Mouse (Mus musculus) liver, embryonic 13.5 days (tissue): Measurements from ENCODE around the gene Mef2c. TPM values are rescaled to one million over a fixed set of nuclear protein-coding genes. Genes with fewer than 3 reads are reported as not detected.

Source experiments
- ATAC-seq: fragments of 200-750 bp; cut with Nextera tagmentation; 2 replicates; pipeline ENCODE4 v1.8.0; 2017; ENCODE audit warnings: low read depth, mild to moderate bottlenecking, moderate number of reproducible peaks, moderate library complexity
- DNase-seq: peaks from one replicate; pipeline ENCODE4 v3.0.0; 2022
- H3K27ac ChIP-seq: fragments of 300-500 bp; sonication (generic); 2 replicates; pipeline ENCODE4 v1.5.1; 2015; ENCODE audit warnings: moderate library complexity, mild to moderate bottlenecking, inconsistent platforms
- H3K27me3 ChIP-seq: fragments of 300-500 bp; sonication (generic); 2 replicates; pipeline ENCODE4 v1.6.1; 2015; ENCODE audit warnings: mild to moderate bottlenecking, inconsistent platforms
- H3K36me3 ChIP-seq: fragments of 300-500 bp; sonication (generic); 2 replicates; pipeline ENCODE4 v1.6.1; 2015; ENCODE audit warnings: mild to moderate bottlenecking, inconsistent platforms
- H3K4me1 ChIP-seq: fragments of 300-500 bp; sonication (generic); replicated peaks from 2 replicates; pipeline ENCODE4 v1.6.1; 2015; ENCODE audit warnings: inconsistent platforms
- H3K4me2 ChIP-seq: fragments of 300-500 bp; sonication (generic); 2 replicates; pipeline ENCODE4 v1.6.1; 2015; ENCODE audit warnings: inconsistent platforms, mild to moderate bottlenecking, moderate library complexity
- H3K4me3 ChIP-seq: fragments of 300-500 bp; sonication (generic); replicated peaks from 2 replicates; pipeline ENCODE4 v1.5.1; 2015; ENCODE audit warnings: mild to moderate bottlenecking, inconsistent platforms
- H3K9ac ChIP-seq: fragments of 300-500 bp; sonication (generic); 2 replicates; pipeline ENCODE4 v1.6.1; 2015; ENCODE audit warnings: mild to moderate bottlenecking, inconsistent platforms
- H3K9me3 ChIP-seq: fragments of 300-500 bp; sonication (generic); replicated peaks from 2 replicates; pipeline ENCODE4 v1.6.1; 2016; ENCODE audit warnings: inconsistent platforms
- WGBS: fragments of 180-500 bp; shearing (Covaris S2); methylation state at CpG from one replicate; pipeline ENCODE4 v1.1.7; 2015; ENCODE audit not compliant: insufficient replicate concordance; 5-methylcytosine and 5-hydroxymethylcytosine counted together
- polyA plus RNA-seq: library from polyadenylated mRNA; unstranded; fragments of >200 nt; fragmentation: Nextera tagmentation; extraction: Ambion mirVana; gene quantifications from 2 replicates; pipeline ENCODE4 v1.2.1, GENCODE M21; 2015

Mef2c gene
- polyA plus RNA-seq, 1 experiment from 2014 or later, result 15.4 TPM

DNA sequence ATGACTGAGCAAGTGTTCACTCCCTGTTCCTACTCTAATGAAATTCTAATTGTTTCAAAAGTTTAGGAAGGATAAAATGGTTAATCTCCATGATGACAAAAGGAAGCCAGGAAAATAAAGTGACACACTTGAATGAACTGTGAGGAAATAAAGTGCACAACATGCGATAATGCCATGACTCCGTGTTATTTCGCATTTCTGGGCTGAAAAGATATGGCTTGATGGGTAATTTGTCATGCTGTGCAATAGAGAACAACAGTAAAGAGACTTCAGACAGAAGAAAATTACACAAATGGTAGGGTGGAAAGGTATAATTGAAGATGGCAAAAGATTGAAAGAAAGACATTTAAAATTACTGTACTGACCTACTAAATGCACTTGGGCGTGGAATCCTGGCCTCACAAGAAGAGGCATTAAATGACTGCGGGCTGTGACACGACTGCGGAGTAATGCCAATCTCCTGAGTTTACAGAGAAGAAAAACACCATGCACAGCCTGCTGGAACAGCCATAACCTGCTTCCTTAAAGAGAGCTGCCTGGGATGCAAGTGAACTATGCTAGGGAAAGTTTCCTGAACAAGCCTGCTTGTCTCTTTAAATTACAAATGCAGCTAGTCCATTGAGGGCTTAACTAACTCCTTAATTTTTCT, 19.0 kb upstream of the Mef2c start:
- 78% methylated on average over 7 of the region's 7 CpGs for WGBS
- DNase-seq, result no peak
- Histone ChIP-seq H3K27ac (no peak overlapping the region), H3K9me3 (no peaks in the 10 kb centered on the region), H3K36me3 (no peaks in the 10 kb centered on the region), H3K4me3 (no peak overlapping the region), H3K9ac (no peak overlapping the region), H3K4me2 (no peak overlapping the region), H3K4me1 (no peaks in the 10 kb centered on the region), H3K27me3 (no peaks in the 10 kb centered on the region)
- ATAC-seq, result no peak

DNA sequence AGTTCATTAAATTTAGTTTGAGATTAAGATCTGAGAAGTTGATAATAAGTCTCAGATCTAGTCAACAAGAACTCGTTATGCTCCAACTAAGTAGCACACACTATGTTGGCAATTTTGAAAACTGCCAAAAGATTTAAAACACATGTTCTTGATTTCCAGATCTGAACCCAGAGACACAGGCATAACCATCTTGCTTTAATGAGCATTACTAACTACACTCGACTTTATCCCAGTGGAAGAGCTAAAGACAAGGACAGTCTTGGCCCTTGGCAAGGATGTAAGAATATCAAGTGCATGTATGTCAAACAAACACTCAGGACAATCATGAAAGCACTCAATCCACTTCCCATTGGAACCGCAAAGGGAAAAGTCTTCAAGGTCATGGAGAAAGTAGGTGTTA, 11.8 kb upstream of the Mef2c start:
- Histone ChIP-seq H3K9ac (no peak overlapping the region), H3K27me3 (no peaks in the 10 kb centered on the region), H3K27ac (no peak overlapping the region), H3K4me2 (no peak overlapping the region), H3K4me3 (no peak overlapping the region), H3K4me1 (no peaks in the 10 kb centered on the region), H3K9me3 (no peaks in the 10 kb centered on the region), H3K36me3 (no peaks in the 10 kb centered on the region)
- DNase-seq (no peak), ATAC-seq (no peak)
- WGBS, result 65% methylated on average over 3 of the region's 3 CpGs

DNA sequence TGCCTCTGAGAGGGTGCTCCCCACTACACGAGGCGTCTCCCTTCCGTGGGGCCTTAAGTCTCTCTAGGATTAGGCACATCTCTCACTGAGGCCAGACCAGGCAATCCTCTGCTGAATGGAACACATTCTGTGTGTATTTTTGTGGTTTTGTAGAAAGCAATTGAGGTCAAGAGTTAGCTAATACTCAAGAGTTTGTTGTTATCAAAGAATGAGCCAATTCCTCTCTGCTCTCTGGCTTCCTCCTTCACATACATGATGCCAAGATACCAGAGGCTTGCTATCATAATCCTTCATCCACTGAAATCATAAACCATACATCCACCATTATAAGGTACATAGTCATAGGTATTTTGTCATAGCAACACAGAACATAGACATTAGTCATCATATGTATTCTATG, 6.1 kb upstream of the Mef2c start:
- H3K27me3 ChIP-seq, result no peaks in the 10 kb centered on the region
- no peak for DNase-seq
- no peak overlapping the region for H3K4me3 ChIP-seq
- peaks cover 4% of the 10 kb centered on the region; the same call in 1 of the 2 replicates for H3K4me1 ChIP-seq
- no peak overlapping the region for H3K27ac ChIP-seq
- H3K4me2 ChIP-seq, result no peak overlapping the region
- no peak for ATAC-seq
- H3K9me3 ChIP-seq, result no peaks in the 10 kb centered on the region
- H3K36me3 ChIP-seq, result no peaks in the 10 kb centered on the region
- 62% methylated on average over 3 of the region's 3 CpGs for whole genome bisulfite sequencing
- H3K9ac ChIP-seq, result no peak overlapping the region

DNA sequence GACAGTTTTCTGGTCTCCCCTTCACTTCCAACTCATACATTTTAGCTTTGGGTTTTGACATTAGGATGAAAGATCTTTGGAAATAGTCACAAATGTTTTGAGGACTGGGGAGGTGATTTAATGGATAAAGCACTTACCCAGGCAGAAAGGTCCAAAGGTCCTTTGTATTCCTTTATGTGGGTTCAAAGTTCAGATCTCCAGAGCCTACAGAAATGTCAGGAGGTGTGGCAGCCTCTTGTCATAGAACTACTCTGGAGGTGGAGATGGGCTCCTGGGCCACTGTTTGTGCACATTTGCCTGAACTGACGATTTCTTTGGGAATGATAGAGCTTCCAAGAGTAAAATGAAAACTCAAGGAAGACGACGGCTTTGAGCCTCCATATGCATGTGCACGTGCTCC, 4.3 kb upstream of the Mef2c start:
- H3K27me3 ChIP-seq, result no peaks in the 10 kb centered on the region
- ATAC-seq (no peak), DNase-seq (no peak)
- peaks cover 4% of the 10 kb centered on the region; the same call in 1 of the 2 replicates for H3K4me1 ChIP-seq
- H3K36me3 ChIP-seq, result no peaks in the 10 kb centered on the region
- H3K4me3 ChIP-seq, result no peak overlapping the region
- no peak overlapping the region for H3K4me2 ChIP-seq
- no peak overlapping the region for H3K27ac ChIP-seq
- H3K9ac ChIP-seq, result no peak overlapping the region
- H3K9me3 ChIP-seq, result no peaks in the 10 kb centered on the region
- 67% methylated on average over 4 of the region's 4 CpGs for WGBS

GRCm38 (mm10) chr13:83507687-83508086, 3.9 kb downstream of the Mef2c start:
- H3K27ac ChIP-seq, result no peak overlapping the region
- no peak overlapping the region for H3K4me2 ChIP-seq
- no peaks in the 10 kb centered on the region for H3K36me3 ChIP-seq
- ATAC-seq (no peak), DNase-seq (no peak)
- H3K9me3 ChIP-seq, result no peaks in the 10 kb centered on the region
- H3K4me3 ChIP-seq, result no peak overlapping the region
- H3K4me1 ChIP-seq, result no peaks in the 10 kb centered on the region
- WGBS, result 70% methylated on average over 1 of the region's 1 CpGs
- no peaks in the 10 kb centered on the region for H3K27me3 ChIP-seq
- no peak overlapping the region for H3K9ac ChIP-seq

DNA sequence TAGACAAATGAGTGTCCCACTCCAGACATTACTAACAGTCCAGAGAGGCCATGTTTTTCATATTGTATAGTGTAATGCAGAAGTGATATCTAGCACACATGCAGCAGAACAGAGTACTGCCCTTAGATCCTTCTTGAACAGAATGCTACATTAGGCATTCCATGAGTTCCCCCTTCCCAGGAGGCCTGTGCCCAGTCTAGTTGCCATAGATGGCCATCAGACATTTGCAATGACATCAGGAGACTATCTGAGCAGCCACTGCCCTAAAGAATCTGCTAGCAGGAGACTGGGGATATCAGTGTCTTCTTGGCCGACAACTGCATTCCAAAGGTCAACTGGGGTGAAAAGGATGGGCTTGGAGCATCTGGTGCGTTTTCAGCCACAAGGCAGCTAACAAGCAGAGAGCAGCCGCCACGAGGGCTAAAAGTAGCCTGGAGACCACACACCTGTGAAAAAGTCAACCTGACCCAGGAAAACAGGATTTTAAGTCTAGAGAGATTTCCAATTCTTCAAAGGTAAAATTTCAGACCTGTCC, 11.2 kb downstream of the Mef2c start:
- Histone ChIP-seq H3K9ac (no peak overlapping the region), H3K27me3 (no peaks in the 10 kb centered on the region), H3K4me1 (peaks cover 11% of the 10 kb centered on the region), H3K9me3 (no peaks in the 10 kb centered on the region), H3K27ac (no peak overlapping the region), H3K4me3 (no peak overlapping the region), H3K4me2 (no peak overlapping the region), H3K36me3 (no peaks in the 10 kb centered on the region)
- WGBS, result 59% methylated on average over 4 of the region's 4 CpGs
- ATAC-seq, result no peak
- no peak for DNase-seq

DNA sequence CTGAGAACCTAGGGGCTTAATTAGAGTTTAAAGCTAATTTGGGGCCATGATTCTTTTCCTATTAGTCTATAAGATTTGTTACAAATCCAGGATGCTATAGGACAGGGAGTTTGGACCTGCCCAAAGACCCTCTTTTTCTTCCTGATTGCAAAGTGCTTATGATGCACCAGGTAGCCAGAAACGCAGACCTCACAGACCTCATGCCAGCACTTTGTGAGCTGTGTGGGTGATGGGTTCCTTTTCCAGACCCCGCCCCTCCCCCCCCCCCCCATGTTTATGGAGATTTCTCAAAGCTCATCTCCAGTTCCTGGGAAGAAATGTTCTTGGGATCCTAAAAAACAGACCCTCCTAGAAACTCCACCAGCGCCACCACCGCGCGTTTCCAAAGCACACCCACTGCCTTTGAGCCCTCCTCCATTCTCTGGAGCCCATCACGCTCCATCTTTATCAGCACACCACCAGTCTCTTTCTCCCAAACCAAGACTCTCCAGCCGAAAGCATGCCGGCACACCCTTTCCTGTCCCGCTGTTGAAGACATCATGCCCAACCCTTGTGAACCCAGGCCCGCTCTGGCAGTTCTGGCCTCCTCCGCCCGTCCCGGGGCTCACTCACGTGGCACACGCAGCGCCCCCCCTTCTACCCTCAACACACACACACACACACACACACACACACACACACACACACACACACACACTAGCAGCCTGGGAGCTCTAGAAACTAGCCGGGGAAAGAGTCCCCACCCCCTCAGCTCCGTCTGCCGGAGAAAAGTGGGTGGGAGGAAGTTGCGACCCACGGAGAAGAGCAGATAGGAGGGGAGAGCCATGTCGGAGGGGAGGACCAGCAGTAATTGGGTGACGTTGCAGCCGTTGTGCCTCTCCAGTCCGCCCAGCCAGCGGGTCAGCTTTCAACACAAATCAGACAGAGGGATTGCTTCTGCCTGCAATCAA, 14.1 kb downstream of the Mef2c start:
- ATAC-seq, result peak; percentile 95

GRCm38 (mm10) chr13:83520807-83521206, 17.0 kb downstream of the Mef2c start:
- Histone ChIP-seq H3K27me3 (0 out of 2 replicates have a peak, but pooled peaks cover 3% of the 10 kb centered on the region), H3K9me3 (no peaks in the 10 kb centered on the region), H3K27ac (no peak overlapping the region), H3K4me3 (no peak overlapping the region), H3K4me1 (peaks cover 19% of the 10 kb centered on the region), H3K36me3 (no peaks in the 10 kb centered on the region), H3K4me2 (no peak overlapping the region), H3K9ac (no peak overlapping the region)
- 65% methylated on average over 4 of the region's 4 CpGs for whole genome bisulfite sequencing
- no peak for DNase-seq
- ATAC-seq, result no peak

More for the DNA sequence above, 14.1 kb downstream of the Mef2c start:
- peak; percentile 54 for DNase-seq
- Histone ChIP-seq H3K27me3 (no peaks in the 10 kb centered on the region), H3K4me3 (peak overlapping the region; percentile 53), H3K36me3 (no peaks in the 10 kb centered on the region), H3K9me3 (no peaks in the 10 kb centered on the region), H3K9ac (peak overlapping the region; percentile 59), H3K27ac (peak overlapping the region; percentile 47), H3K4me1 (peaks cover 11% of the 10 kb centered on the region), H3K4me2 (peak overlapping the region; percentile 74)
- WGBS, result under 1% methylated on average over 26 of the region's 27 CpGs

DNA sequence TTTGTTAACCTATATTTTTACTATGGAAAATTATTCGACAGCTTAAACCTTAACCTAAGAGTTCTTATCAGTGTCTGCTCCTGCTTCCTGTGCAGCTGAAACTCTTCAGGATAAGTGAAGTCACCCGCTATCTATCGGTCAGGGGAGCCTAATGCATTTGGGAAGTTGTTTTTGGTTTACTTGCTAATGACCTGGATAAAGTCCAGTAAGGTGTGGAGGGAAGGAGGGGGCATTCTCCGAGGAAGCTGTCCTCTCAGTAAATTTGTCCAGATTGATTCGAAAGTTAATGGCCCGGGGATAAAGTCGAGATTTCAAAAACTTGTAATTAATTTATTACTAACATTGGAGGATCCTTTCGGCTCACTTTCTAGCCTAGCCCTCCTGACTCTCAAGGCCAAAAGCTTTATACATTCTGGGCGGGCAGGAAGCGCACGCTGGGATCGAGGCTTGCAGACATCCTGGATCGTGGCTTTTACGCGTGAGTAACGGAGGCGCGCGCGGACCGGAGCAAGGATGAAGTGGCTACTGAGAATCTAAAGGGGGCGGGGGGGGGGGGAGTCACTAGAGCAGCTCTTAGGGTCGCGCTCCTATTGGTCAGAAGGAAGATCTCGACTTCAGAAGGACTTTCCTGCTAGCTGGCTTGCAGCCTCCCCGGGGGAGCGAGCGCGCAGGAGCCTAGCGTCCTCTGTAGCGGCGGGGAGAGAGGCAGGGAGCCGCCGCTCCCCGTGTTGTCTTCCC, 19.6 kb downstream of the Mef2c start:
- no peaks in the 10 kb centered on the region for H3K9me3 ChIP-seq
- 1% methylated on average over 35 of the region's 35 CpGs for WGBS
- peak overlapping the region; percentile 69 for H3K4me3 ChIP-seq
- H3K9ac ChIP-seq, result peak overlapping the region; percentile 54
- H3K27ac ChIP-seq, result no peak overlapping the region
- ATAC-seq (peak; percentile 59; the same call in 1 of the 2 replicates), DNase-seq (no peak)
- H3K4me1 ChIP-seq, result peaks cover 12% of the 10 kb centered on the region
- H3K27me3 ChIP-seq, result 0 out of 2 replicates have a peak, but pooled peaks cover 3% of the 10 kb centered on the region
- peak overlapping the region; percentile 81 for H3K4me2 ChIP-seq
- no peaks in the 10 kb centered on the region for H3K36me3 ChIP-seq

DNA sequence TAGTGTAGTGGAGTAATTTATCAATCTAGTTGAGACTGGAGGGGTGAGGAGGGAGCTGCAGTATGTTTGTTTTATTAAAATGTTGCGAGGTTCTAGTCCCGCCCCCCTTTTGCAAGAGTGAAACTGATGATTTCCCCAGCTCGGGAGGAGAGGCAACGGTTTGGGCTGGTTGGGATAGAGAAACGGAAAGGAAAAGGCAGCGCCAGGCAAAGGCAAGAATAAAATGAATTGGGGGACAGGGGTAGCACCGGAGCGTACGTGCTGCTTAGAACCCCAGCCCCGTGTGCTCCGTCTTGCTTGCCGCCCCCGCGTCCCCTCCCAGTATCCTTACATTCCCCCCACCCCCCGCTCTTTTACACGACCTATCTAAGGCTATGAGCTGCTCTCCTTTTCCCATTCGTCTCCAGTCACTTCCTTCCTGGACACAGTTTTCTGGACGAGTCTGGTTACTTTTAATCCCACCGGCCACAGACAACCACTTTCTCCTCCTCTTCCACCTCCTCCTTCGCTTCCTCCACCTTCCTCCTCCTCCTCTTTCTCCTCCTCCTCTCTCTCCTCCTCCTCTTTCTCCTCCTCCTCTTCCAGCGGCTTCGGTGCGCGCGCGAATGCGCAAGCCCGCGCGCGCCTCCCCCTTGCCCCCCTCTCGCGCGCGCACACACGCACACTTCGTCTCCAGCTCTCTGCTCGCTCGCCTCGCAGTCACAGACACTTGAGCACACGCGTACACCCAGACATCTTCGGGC, 20.5 kb downstream of the Mef2c start:
- under 1% methylated on average over 43 of the region's 43 CpGs for WGBS

More for the DNA sequence above, 20.5 kb downstream of the Mef2c start:
- Histone ChIP-seq H3K4me3 (peak overlapping the region; percentile 69), H3K4me2 (peak overlapping the region; percentile 81), H3K27ac (peak overlapping the region; percentile 71), H3K27me3 (0 out of 2 replicates have a peak, but pooled peaks cover 3% of the 10 kb centered on the region), H3K9ac (peak overlapping the region; percentile 54), H3K4me1 (peaks cover 7% of the 10 kb centered on the region), H3K9me3 (no peaks in the 10 kb centered on the region), H3K36me3 (no peaks in the 10 kb centered on the region)
- peak; percentile 29 for DNase-seq
- ATAC-seq, result peak; percentile 81
